Mouse (Mus musculus) right cerebral cortex, postnatal 25 days (tissue): Measurements from ENCODE around the gene Rpl10.
A peak's percentile ranks its signal among the peaks of the same experiment; 100 is the strongest.

Experiments used
- DNase-seq: peaks from one replicate; pipeline ENCODE4 v3.0.0; 2022

The Rpl10 gene

GRCm38 (mm10) chrX:74281732-74282394 lies 11.3 kb downstream of the Rpl10 start, which contains the start of the genes Taz and Dnase1l1:
Taz (plus strand) TSS chrX:74281912.
Dnase1l1 (minus strand) TSS chrX:74282337.
- DNase-seq, result peak; percentile 44

- peak; percentile 83 for DNase-seq
Measured at GRCm38 (mm10) chrX:74282395-74283091, 11.9 kb downstream of the Rpl10 start.

- DNase-seq, result no peak
Measured at GRCm38 (mm10) chrX:74283092-74283437, 12.5 kb downstream of the Rpl10 start.

GRCm38 (mm10) chrX:74293431-74293830 lies 22.8 kb downstream of the Rpl10 start:
- no peak for DNase-seq

- DNase-seq, result peak; percentile 93
Measured at GRCm38 (mm10) chrX:74296538-74297448, 26.2 kb downstream of the Rpl10 start, which contains the start of gene Atp6ap1. Atp6ap1 (plus strand) TSS chrX:74297097.

- no peak for DNase-seq
Measured at GRCm38 (mm10) chrX:74298348-74298747, 27.7 kb downstream of the Rpl10 start.

- no peak for DNase-seq
Measured at GRCm38 (mm10) chrX:74299721-74300120, 29.1 kb downstream of the Rpl10 start.

GRCm38 (mm10) chrX:74304867-74305700 lies 34.5 kb downstream of the Rpl10 start, which contains the start of gene Gdi1:
Gdi1 (plus strand) TSS chrX:74304998.
- peak; percentile 66 for DNase-seq

GRCm38 (mm10) chrX:74312540-74313464 lies 42.2 kb downstream of the Rpl10 start, which contains the start of gene Fam50a:
Fam50a (plus strand) TSS chrX:74313033.
- DNase-seq, result peak; percentile 89
